In the genomic region with DNA sequence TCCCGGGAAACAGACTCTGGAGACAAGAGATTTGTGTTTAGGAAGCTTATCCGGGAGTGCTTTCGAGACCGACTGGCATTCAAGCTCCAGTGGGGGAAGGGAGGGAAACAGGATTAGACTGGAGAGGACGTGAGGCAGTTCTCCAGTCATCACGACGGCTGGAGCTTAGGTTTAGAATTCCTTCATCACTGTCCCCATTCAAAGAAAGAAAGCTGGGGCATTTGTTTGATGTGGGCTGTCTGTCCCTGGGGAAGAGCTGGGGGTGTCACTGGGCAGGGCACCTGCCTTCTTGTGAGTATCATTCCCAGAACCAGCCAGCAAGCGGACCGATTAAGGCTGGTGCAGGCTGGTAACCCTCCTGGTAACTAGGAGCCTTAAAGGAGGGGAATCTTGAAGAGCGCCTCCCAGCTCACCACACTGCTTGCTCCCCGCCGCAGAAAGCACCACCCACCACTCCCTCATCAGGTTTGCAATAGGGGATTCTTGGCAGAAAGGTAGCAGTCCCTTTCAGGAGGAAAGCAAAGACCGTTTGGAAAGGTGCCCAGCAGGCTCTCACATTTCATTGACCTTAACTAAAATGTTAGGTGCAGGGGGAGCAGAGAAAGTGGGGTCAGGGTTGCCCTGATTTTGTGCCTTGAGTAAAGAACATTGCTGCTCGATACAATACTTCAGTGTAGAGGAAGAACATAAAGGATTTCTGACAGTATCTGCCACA, we compare ENCODE assay signal across 8 mouse cellular contexts. TPM values are rescaled to one million over a fixed set of nuclear protein-coding genes. Genes with fewer than 3 reads are reported as not detected.
A peak's percentile ranks its signal among the peaks of the same experiment; 100 is the strongest.
DNase-seq lines count a peak whose midpoint lies in the region; ATAC-seq and TF ChIP-seq lines count a peak whose summit lies in the region.

No protein-coding gene starts in this region.

- H3K4me1 ChIP-seq in embryonic facial prominence, embryonic 13.5 days, result peaks cover 6% of the 10 kb centered on the region

- H3K4me3 ChIP-seq in gastrocnemius, adult 2 months, result peak overlapping the region; percentile 55
- peak overlapping the region; percentile 24; the same call in 1 of the 2 replicates for H3K4me3 ChIP-seq in embryonic facial prominence, embryonic 13.5 days

- no peaks in the 10 kb centered on the region for H3K9me3 ChIP-seq in embryonic facial prominence, embryonic 13.5 days

- peak overlapping the region; percentile 56 for H3K4me2 ChIP-seq in embryonic facial prominence, embryonic 13.5 days

- H3K36me3 ChIP-seq in embryonic facial prominence, embryonic 13.5 days, result no peaks in the 10 kb centered on the region

- no peak for ATAC-seq in embryonic facial prominence, embryonic 13.5 days (ENCODE audit: insufficient number of reproducible peaks, insufficient read depth, low FRiP score, low TSS enrichment, low read depth)

- 23% methylated on average over 14 of the region's 14 CpGs for WGBS in embryonic facial prominence, embryonic 13.5 days

- no peak overlapping the region for H3K9ac ChIP-seq in embryonic facial prominence, embryonic 13.5 days

- H3K27me3 ChIP-seq in embryonic facial prominence, embryonic 13.5 days, result peaks cover 14% of the 10 kb centered on the region; the same call in 1 of the 2 replicates

- H3K27ac ChIP-seq in gastrocnemius, adult 2 months, result peak overlapping the region; percentile 78
- H3K27ac ChIP-seq in embryonic facial prominence, embryonic 13.5 days, result peak overlapping the region; percentile 44

- DNase-seq in gastrocnemius, adult 2 months, result peak; percentile 58
- DNase-seq in gastrocnemius, postnatal 10 days, result no peak
- DNase-seq in heart, postnatal 4 days, result peak; percentile 22
- DNase-seq in layer of hippocampus, adult 9-11 months, result peak; percentile 48
- peak; percentile 34 for DNase-seq in lung, postnatal 14 days
- peak; percentile 14 for DNase-seq in right cerebral cortex, postnatal 4 days
- no peak for DNase-seq in T-cell, adult 2 months (ENCODE audit: low spot score)

- no peak for TF ChIP-seq CTCF in gastrocnemius, adult 2 months (IDR thresholded peaks at IDR 0.05)

- intact Hi-C loops in gastrocnemius, adult 2 months (cut with DNase I), result loop anchor here (10.0 kb wide), 1 partner anchor 93 kb away; no protein-coding TSS in a partner anchor

RNA-seq across cellular contexts. Expression of a gene that starts 23.5 kb away (rescaled TPM):
- total RNA-seq in gastrocnemius, adult 2 months (2021), result 100 to 1,000 TPM; 130 to 150 TPM
- 100 to 1,000 TPM; 147 to 155 TPM for total RNA-seq in gastrocnemius, postnatal 10 days (2021)
- 28.8 and 31.7 TPM in 2 replicates for polyA plus RNA-seq in embryonic facial prominence, embryonic 13.5 days (2015; fragmentation: Nextera tagmentation; extraction: Ambion mirVana)
- total RNA-seq in heart, postnatal 4 days (2021), result 100 to 1,000 TPM; 146 to 154 TPM

Comparison
In these comparisons a context has a peak if more than half of its experiments do, and no peak if none do; other contexts are left out.
1. DNase-seq: peak in gastrocnemius, adult 2 months (single experiment), heart, postnatal 4 days (single experiment), layer of hippocampus, adult 9-11 months (single experiment), lung, postnatal 14 days (single experiment) and right cerebral cortex, postnatal 4 days (single experiment); none in gastrocnemius, postnatal 10 days (single experiment) and T-cell, adult 2 months (single experiment).